Mouse (Mus musculus) thymus, adult 2 months (tissue): ENCODE results near the gene Bsnd.

ENCODE experiments used
- CTCF ChIP-seq: fragments of 200-500 bp; IDR thresholded peaks from 2 replicates; pipeline ENCODE4 v1.5.1; 2012; ENCODE audit warnings: mild to moderate bottlenecking, control low read depth, low read length, moderate library complexity, borderline replicate concordance; ENCODE audit not compliant: control insufficient read depth, poor library complexity, insufficient read depth; ENCODE audit errors: extremely low read depth
- POLR2A ChIP-seq: fragments of 200-500 bp; IDR thresholded peaks from 2 replicates; pipeline ENCODE4 v1.6.1; 2012; ENCODE audit warnings: mild to moderate bottlenecking, low read length, control low read depth, moderate library complexity; ENCODE audit not compliant: control insufficient read depth, poor library complexity, insufficient read depth; ENCODE audit errors: extremely low read depth

DNA sequence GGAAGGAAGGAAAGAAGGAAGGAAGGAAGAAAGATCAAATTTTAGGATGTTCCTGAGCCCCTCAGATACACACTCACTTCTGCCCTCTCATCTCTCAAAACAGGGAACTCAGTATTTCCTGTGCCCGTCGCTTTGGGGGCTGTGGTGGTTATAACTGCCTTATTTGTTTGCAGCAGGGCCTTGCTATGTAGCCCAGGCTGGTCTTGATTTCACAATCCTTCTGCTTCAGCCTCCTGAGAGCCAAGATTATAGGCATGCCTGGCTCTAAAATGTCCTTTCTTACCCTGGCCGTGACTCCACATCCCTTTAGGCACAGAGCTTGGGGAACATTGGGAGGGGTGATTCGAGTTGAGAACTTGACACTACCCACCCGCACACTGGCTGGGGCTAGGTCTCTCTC, 29.6 kb downstream of the Bsnd start:
- no peak for TF ChIP-seq CTCF
- no peak for TF ChIP-seq POLR2A
